Mouse (Mus musculus): ENCODE data around the gene Gm10553. TPM values are rescaled to one million over a fixed set of nuclear protein-coding genes. Genes with fewer than 3 reads are reported as not detected.
"Not testable (repeated sequence)": the region's sequence is repeated elsewhere in the genome, so short reads cannot be mapped to it uniquely, and the experiment has no call there.

Gm10553 gene
- total RNA-seq (2021): not detected
- long read RNA-seq, experiment 1: 0 reads
- long read RNA-seq, experiment 2: 0 reads

- intact Hi-C loops (cut with DNase I); DNase-seq (ENCODE audit: low spot score in 2 of 2): not testable (repeated sequence)
Measured at GRCm38 (mm10) chr1:85099864-85100263, at the start of gene Gm10553. TSS of gene Gm10553 (plus strand) at chr1:85100164.

GRCm38 (mm10) chr1:85071690-85072089 is 28.3 kb upstream of the Gm10553 start:
- DNase-seq (ENCODE audit: low spot score in 2 of 2); intact Hi-C loops (cut with DNase I): not testable (repeated sequence)

- intact Hi-C loops (cut with DNase I); DNase-seq (ENCODE audit: low spot score in 2 of 2): not testable (repeated sequence)
Measured at GRCm38 (mm10) chr1:85073099-85073498, 26.9 kb upstream of the Gm10553 start.

GRCm38 (mm10) chr1:85084803-85085202 is 15.2 kb upstream of the Gm10553 start:
- intact Hi-C loops (cut with DNase I); DNase-seq (ENCODE audit: low spot score in 2 of 2): not testable (repeated sequence)

GRCm38 (mm10) chr1:85086211-85086610 is 13.8 kb upstream of the Gm10553 start:
- DNase-seq (ENCODE audit: low spot score in 2 of 2); intact Hi-C loops (cut with DNase I): not testable (repeated sequence)

GRCm38 (mm10) chr1:85092169-85092568 is 7.8 kb upstream of the Gm10553 start:
- DNase-seq (ENCODE audit: low spot score in 2 of 2); intact Hi-C loops (cut with DNase I): not testable (repeated sequence)

- DNase-seq (ENCODE audit: low spot score in 2 of 2); intact Hi-C loops (cut with DNase I): not testable (repeated sequence)
Measured at GRCm38 (mm10) chr1:85093011-85093572, 6.9 kb upstream of the Gm10553 start.

- DNase-seq (ENCODE audit: low spot score in 2 of 2); intact Hi-C loops (cut with DNase I): not testable (repeated sequence)
Measured at GRCm38 (mm10) chr1:85099081-85099480, 883 bp upstream of the Gm10553 start.

- intact Hi-C loops (cut with DNase I); DNase-seq (ENCODE audit: low spot score in 2 of 2): not testable (repeated sequence)
Measured at GRCm38 (mm10) chr1:85101754-85102153, 1.8 kb downstream of the Gm10553 start.

- intact Hi-C loops (cut with DNase I); DNase-seq (ENCODE audit: low spot score in 2 of 2): not testable (repeated sequence)
Measured at GRCm38 (mm10) chr1:85105336-85105735, 5.4 kb downstream of the Gm10553 start.

GRCm38 (mm10) chr1:85106013-85106412 is 6.0 kb downstream of the Gm10553 start:
- intact Hi-C loops (cut with DNase I); DNase-seq (ENCODE audit: low spot score in 2 of 2): not testable (repeated sequence)

- DNase-seq (ENCODE audit: low spot score in 2 of 2); intact Hi-C loops (cut with DNase I): not testable (repeated sequence)
Measured at GRCm38 (mm10) chr1:85109753-85110152, 9.8 kb downstream of the Gm10553 start, which contains the start of gene A530032D15Rik. TSS of gene A530032D15Rik (minus strand) at chr1:85109853.

GRCm38 (mm10) chr1:85110876-85111275 is 10.9 kb downstream of the Gm10553 start:
- DNase-seq (ENCODE audit: low spot score in 2 of 2); intact Hi-C loops (cut with DNase I): not testable (repeated sequence)

- DNase-seq (ENCODE audit: low spot score in 2 of 2); intact Hi-C loops (cut with DNase I): not testable (repeated sequence)
Measured at GRCm38 (mm10) chr1:85111572-85111971, 11.6 kb downstream of the Gm10553 start.

- intact Hi-C loops (cut with DNase I); DNase-seq (ENCODE audit: low spot score in 2 of 2): not testable (repeated sequence)
Measured at GRCm38 (mm10) chr1:85112266-85112665, 12.3 kb downstream of the Gm10553 start.

GRCm38 (mm10) chr1:85112889-85113288 is 12.9 kb downstream of the Gm10553 start:
- intact Hi-C loops (cut with DNase I); DNase-seq (ENCODE audit: low spot score in 2 of 2): not testable (repeated sequence)

- intact Hi-C loops (cut with DNase I): not testable (repeated sequence)
Measured at GRCm38 (mm10) chr1:85114078-85114477, 14.1 kb downstream of the Gm10553 start.

GRCm38 (mm10) chr1:85114666-85115402 is 14.9 kb downstream of the Gm10553 start:
- intact Hi-C loops (cut with DNase I): not testable (repeated sequence)
- DNase-seq (ENCODE audit: low spot score in 2 of 2): peak; percentile 36 to 64

More at GRCm38 (mm10) chr1:85114078-85114477, 14.1 kb downstream of the Gm10553 start:
- not testable (repeated sequence) for DNase-seq (ENCODE audit: low spot score in 2 of 2)

- intact Hi-C loops (cut with DNase I); DNase-seq (ENCODE audit: low spot score in 2 of 2): not testable (repeated sequence)
Measured at GRCm38 (mm10) chr1:85117537-85117936, 17.6 kb downstream of the Gm10553 start.

GRCm38 (mm10) chr1:85118341-85118740 is 18.4 kb downstream of the Gm10553 start:
- DNase-seq (ENCODE audit: low spot score in 2 of 2); intact Hi-C loops (cut with DNase I): not testable (repeated sequence)
